Mouse (Mus musculus): ENCODE data around the gene Med28. TPM values are rescaled to one million over a fixed set of nuclear protein-coding genes. Genes with fewer than 3 reads are reported as not detected.

Gene Med28
- total RNA-seq, 2 experiments from 2014 or later = 55.0 TPM

DNA sequence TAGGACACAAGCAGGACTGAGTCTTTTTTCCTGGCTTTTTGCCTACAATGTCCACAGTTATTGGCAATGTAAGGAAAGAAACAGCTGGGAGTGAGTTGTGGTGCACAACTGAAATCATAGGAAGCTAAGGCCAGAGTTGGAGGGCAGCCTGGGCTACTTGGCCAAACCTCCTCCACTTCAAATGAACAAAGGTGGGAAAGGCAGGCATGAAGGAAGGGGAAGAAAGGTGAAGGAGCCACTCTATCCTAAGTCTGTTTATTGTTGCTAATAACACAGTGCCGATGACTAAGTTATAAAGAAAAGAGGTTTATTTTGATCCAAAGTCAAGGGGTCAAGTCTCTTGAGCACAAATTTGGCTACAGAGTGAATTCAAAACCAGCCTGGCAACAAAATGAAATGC lies 57.3 kb downstream of the Med28 start:
- intact Hi-C loops (cut with DNase I) = no loop called here
- DNase-seq = no peak

Other genes with a start within 250 kb of the Med28 start
- 10 to 100 TPM; 80.7 to 82.9 TPM for gene Qdpr, start 70.0 kb upstream of the Med28 start, total RNA-seq (2021)
- gene Clrn2, start 66.5 kb upstream of the Med28 start, total RNA-seq (2021) = not detected
- gene Lap3, start 26.9 kb upstream of the Med28 start, total RNA-seq (2021) = 100 to 1,000 TPM in 1 of 2 experiments, 10 to 100 TPM in 1; 95.5 to 116 TPM
- under 1 TPM; 0.05 to 0.06 TPM for gene Fam184b, start 119.4 kb downstream of the Med28 start, total RNA-seq (2021)
- gene Ncapg, start 149.7 kb downstream of the Med28 start, total RNA-seq (2021) = under 1 TPM; 0.39 to 0.41 TPM